Mouse (Mus musculus): ENCODE measurements at regions not wholly inside any gene's neighbourhood (a gene's known extent, or its start where the extent isn't known, plus 50 kb on each side); places are given as distances from the start of the nearest gene placed in this dataset.
"Not testable (repeated sequence)": the region's sequence is repeated elsewhere in the genome, so short reads cannot be mapped to it uniquely, and the experiment has no call there.

DNA sequence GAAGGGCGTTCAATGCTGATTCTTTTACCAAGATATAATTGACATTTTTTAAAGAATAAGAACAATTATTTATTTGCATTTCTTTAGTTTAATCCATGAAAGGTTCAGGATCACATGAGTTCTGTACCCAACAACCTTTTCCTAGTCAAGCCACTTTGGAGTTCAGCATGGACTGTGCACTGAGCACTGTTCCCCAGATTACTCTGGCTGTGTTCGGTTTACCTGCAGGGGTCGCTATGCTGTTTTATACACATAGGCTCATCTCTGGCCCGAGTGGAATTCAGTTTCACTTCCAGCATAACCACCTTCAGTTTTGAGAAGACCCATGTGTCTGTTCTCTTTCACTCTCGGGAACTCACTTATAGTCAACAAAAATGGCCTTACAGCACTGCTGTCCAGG, 93.5 kb upstream of the Smarcad1 start:
- DNase-seq (ENCODE audit: low read depth), result not testable (repeated sequence)

DNA sequence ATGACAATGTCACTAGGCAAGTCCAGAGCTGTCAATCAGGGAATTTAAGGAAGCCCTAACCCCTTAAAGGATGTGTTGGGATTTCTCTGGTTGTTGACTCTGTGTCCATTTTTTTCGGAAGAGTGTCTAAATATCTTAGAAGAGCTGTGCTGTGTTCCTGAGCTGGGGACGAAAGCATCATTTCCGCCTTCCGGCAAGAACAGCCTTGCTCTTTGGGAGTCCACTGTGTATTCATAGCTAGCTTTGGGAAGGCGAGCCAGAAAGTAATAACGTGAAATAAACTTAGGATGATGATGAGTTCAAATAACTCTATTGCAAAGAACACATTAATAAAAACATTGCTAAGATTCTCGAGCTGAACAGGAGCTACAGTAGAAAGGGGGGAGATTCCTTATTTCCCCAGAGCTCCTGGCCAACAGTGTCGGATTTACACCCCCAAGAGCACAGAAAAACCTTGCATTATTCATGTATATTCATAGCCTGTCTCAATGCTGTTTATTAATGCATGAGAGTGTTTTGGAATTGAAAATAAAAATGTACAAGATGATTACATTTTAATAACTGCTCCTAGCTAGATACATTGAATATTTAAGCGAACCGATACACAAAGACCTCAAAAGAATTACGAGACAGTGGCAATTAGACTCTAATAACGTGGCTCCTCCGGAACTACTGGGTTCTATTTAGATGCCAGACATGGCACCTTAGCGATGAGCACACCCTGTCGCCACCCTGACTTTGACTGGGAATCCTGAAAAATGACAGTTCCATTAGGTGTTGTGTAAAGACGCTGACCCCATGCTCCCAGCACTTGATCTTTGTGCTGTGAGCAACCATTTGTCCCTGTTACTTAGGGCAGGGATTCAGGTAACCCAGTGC, 80.5 kb upstream of the Smarcad1 start:
- DNase-seq (ENCODE audit: low read depth), result no peak

DNA sequence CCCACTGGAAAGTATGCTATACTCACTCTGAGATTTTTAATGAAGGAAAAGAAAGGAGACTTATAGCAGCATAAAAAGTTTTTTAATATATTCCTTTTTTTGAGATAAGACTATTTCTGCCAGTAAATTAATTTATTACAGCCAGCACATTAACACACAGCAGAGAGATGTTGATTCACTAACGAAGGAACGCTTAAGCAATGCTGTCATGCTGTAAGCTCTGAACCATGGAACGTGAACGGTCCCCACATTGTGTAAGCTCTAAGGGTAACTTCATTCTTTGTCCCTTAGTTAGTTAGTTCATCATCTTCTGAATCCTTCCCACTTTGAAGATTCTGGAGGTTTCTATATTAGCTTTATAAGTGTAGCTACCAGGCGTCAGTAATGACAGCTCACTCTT, 79.8 kb upstream of the Smarcad1 start:
- DNase-seq (ENCODE audit: low read depth), result no peak

DNA sequence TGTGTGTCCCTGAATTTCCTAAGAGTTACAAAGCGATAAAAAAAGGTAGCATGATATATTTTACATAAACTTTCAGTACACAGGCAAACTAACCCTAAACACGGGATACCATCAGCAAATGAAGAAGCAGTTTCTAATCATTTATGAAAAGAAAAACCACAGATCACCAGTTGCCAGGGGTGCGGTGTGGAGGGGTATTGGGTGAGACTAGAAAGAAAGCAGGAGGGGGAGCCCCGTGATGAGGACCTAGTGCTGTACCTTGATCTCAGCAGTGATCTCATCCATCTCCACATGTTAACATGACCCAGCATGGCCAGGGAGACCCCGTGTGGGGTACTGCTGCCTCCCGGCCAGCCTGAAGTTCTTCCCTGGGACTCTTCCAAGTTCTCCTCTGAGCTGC, 77.7 kb upstream of the Smarcad1 start:
- no peak for DNase-seq (ENCODE audit: low read depth)

DNA sequence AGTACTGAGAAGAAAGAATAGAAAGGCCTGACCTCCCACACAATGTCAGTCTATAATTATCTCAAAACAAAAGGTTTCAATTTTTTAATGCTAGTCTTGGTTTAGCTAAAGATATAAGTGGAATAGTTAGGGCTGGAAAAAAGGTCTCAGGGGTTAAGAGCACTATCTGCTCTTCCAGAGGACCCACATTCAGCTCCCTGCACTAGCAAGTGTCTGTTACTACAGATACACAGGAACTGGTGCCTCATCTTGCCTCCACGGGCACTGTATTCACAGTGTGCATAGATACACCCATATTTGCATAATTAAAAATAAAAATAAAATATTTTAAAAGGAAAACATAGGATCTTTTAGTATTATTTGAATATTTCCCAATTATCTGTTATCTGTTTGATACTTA, 77.2 kb upstream of the Smarcad1 start:
- no peak for DNase-seq (ENCODE audit: low read depth)

DNA sequence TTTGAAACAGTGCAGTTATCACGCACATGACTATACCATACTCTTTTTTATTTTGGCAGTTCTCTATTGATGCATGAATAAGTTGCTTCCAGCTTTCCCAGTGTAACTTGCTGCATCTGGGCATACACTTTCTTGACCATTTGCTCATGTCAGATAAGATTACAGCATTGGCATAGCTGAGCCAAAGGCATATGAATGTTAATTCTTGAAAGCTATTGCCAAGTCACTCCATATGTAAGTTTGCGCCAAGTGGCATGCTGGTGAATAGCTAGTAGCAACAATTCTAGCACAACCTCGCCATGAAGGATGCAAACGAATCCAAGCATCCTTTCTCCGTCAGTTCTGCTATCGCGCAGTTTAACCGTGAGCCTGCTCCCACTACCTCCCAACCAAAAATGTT, 72.2 kb upstream of the Smarcad1 start:
- no peak for DNase-seq (ENCODE audit: low read depth)

DNA sequence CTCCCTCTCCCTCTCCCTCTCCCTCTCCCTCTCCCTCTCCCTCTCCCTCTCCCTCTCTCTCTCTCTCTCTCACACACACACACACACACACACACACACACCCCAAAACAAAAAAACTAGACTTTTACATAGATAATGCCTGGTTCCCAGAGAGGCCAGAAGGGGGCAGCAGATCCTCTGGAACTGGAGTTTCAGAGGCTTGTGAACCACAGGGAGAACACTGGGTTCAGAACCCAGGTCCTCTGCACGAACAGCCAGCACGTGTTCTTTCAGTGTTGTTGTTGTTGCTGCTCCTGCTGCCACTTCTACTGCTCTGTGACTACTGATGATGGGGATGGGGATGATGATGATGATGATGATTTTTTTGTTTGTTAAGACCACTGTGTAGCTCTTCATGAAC, 68.4 kb upstream of the Smarcad1 start:
- peak; percentile 9 for DNase-seq (ENCODE audit: low read depth)

DNA sequence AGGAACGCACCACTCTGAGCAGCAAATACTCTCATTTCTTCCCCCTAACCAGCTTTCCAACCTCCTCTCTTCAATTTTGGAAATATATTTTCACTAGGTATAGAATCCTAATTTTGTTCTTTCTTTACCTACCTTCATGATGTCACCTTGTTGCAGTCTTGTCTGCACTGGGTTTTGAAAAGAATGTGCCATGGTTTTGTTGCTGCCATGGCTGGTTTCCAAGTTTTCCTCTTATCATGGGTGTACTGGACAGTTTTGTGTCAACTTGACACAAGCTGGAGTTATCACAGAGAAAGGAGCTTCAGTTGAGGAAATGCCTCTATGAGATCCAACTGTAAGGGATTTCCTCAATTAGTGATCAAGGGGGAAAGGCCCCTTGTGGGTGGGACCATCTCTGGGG, 67.9 kb upstream of the Smarcad1 start:
- not testable (repeated sequence) for DNase-seq (ENCODE audit: low read depth)

DNA sequence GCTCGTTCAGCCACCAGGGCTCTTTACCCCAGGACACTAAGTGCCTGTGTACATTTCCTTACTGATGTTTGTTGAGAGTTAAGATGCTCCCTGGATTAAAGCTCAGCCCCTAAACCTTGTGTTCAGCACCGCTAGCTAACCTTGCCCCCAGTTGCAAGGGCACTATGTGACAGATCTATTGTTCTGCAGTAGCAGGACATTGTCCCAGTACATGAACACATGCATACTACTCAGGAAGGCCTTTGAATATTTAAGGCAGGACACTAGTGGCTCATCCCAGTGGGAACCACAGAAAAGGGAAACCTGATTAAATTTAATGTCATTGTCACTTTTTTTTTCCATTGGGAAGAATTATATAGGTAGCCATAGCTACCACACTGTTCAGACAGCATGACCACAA, 60.3 kb upstream of the Smarcad1 start:
- DNase-seq (ENCODE audit: low read depth), result no peak

Data from c-Kit-positive CD71-positive TER-119-negative erythroid progenitor cells, embryonic 14.5 days (primary cell).